7 mouse cellular contexts compared by ENCODE assay signal in genomic region chr2:156197129-156197911, GRCm38 (mm10). TPM values are rescaled to one million over a fixed set of nuclear protein-coding genes. Genes with fewer than 3 reads are reported as not detected.
DNase-seq lines count a peak whose midpoint lies in the region; ATAC-seq and TF ChIP-seq lines count a peak whose summit lies in the region.

No protein-coding gene starts in this region.

- H3K4me3 ChIP-seq in lung, postnatal 0 days (ENCODE audit: low read depth, low read length), result peak overlapping the region; percentile 56
- H3K4me3 ChIP-seq in forebrain, embryonic 12.5 days (replicated peaks), result peak overlapping the region; percentile 77
- H3K4me3 ChIP-seq in limb, embryonic 14.5 days (replicated peaks; ENCODE audit: low read length), result peak overlapping the region; percentile 70
- H3K4me3 ChIP-seq in stomach, embryonic 16.5 days (replicated peaks; ENCODE audit: low read length), result peak overlapping the region; percentile 79

- H3K4me2 ChIP-seq in lung, postnatal 0 days (replicated peaks; ENCODE audit: low read depth, low read length), result peak overlapping the region; percentile 83
- H3K4me2 ChIP-seq in forebrain, embryonic 12.5 days, result peak overlapping the region; percentile 74
- peak overlapping the region; percentile 55 for H3K4me2 ChIP-seq in limb, embryonic 14.5 days (replicated peaks; ENCODE audit: low read depth, low read length, severe bottlenecking)
- peak overlapping the region; percentile 85 for H3K4me2 ChIP-seq in stomach, embryonic 16.5 days (ENCODE audit: low read depth, low read length)

- WGBS in lung, postnatal 0 days, result 4% methylated on average over 17 of the region's 17 CpGs
- 5% methylated on average over 17 of the region's 17 CpGs for WGBS in forebrain, embryonic 12.5 days
- 6% methylated on average over 13 of the region's 17 CpGs for WGBS in limb, embryonic 14.5 days
- 3% methylated on average over 17 of the region's 17 CpGs for WGBS in stomach, embryonic 16.5 days

- TF ChIP-seq EP300 in lung, postnatal 0 days (IDR thresholded peaks at IDR 0.05), result no peak

- H3K4me1 ChIP-seq in lung, postnatal 0 days (ENCODE audit: insufficient read depth, low read depth, low read length), result peaks cover 11% of the 10 kb centered on the region; the same call in 1 of the 2 replicates
- H3K4me1 ChIP-seq in forebrain, embryonic 12.5 days, result peaks cover 30% of the 10 kb centered on the region
- H3K4me1 ChIP-seq in limb, embryonic 14.5 days (ENCODE audit: control insufficient read depth, insufficient read depth, low read length), result peaks cover 26% of the 10 kb centered on the region
- H3K4me1 ChIP-seq in stomach, embryonic 16.5 days (ENCODE audit: control insufficient read depth, insufficient read depth, low read length), result peaks cover 29% of the 10 kb centered on the region

- ATAC-seq in lung, postnatal 0 days, result no peak
- no peak for ATAC-seq in forebrain, embryonic 12.5 days (ENCODE audit: low FRiP score)
- ATAC-seq in limb, embryonic 14.5 days (ENCODE audit: low FRiP score, low read depth), result no peak
- ATAC-seq in stomach, embryonic 16.5 days (ENCODE audit: insufficient read depth, low FRiP score), result no peak

- H3K27ac ChIP-seq in lung, postnatal 0 days (ENCODE audit: low read length), result peak overlapping the region; percentile 96
- peak overlapping the region; percentile 97 for H3K27ac ChIP-seq in forebrain, embryonic 12.5 days
- H3K27ac ChIP-seq in limb, embryonic 14.5 days (replicated peaks; ENCODE audit: low read depth, low read length), result peak overlapping the region; percentile 91
- peak overlapping the region; percentile 95 for H3K27ac ChIP-seq in stomach, embryonic 16.5 days (ENCODE audit: low read length)

- no peaks in the 10 kb centered on the region for H3K36me3 ChIP-seq in lung, postnatal 0 days (ENCODE audit: insufficient read depth, low read length)
- H3K36me3 ChIP-seq in forebrain, embryonic 12.5 days (replicated peaks), result peaks cover 13% of the 10 kb centered on the region; the same call in 1 of the 2 replicates
- H3K36me3 ChIP-seq in limb, embryonic 14.5 days (ENCODE audit: control insufficient read depth, insufficient read depth, low read length), result 0 out of 2 replicates have a peak, but pooled peaks cover 3% of the 10 kb centered on the region
- H3K36me3 ChIP-seq in stomach, embryonic 16.5 days (ENCODE audit: control insufficient read depth, insufficient read depth, low read length), result no peaks in the 10 kb centered on the region

- TF ChIP-seq POLR2A in limb, embryonic 14.5 days (IDR thresholded peaks at IDR 0.05; ENCODE audit: borderline replicate concordance, extremely low read depth, insufficient read depth, insufficient read length), result no peak

- H3K9ac ChIP-seq in lung, postnatal 0 days (replicated peaks; ENCODE audit: low read depth), result peak overlapping the region; percentile 46
- H3K9ac ChIP-seq in forebrain, embryonic 12.5 days, result peak overlapping the region; percentile 90
- peak overlapping the region; percentile 78 for H3K9ac ChIP-seq in limb, embryonic 14.5 days (ENCODE audit: low read depth, low read length, severe bottlenecking)
- H3K9ac ChIP-seq in stomach, embryonic 16.5 days (ENCODE audit: low read length), result peak overlapping the region; percentile 91

- no peak for TF ChIP-seq CTCF in lung, postnatal 0 days (IDR thresholded peaks at IDR 0.05)

- H3K27me3 ChIP-seq in lung, postnatal 0 days (replicated peaks; ENCODE audit: insufficient read depth, low read length), result no peaks in the 10 kb centered on the region
- H3K27me3 ChIP-seq in forebrain, embryonic 12.5 days, result no peaks in the 10 kb centered on the region
- no peaks in the 10 kb centered on the region for H3K27me3 ChIP-seq in limb, embryonic 14.5 days (ENCODE audit: control insufficient read depth, insufficient read depth, low read length)
- no peaks in the 10 kb centered on the region for H3K27me3 ChIP-seq in stomach, embryonic 16.5 days (ENCODE audit: control insufficient read depth, insufficient read depth, low read length)

- no peaks in the 10 kb centered on the region for H3K9me3 ChIP-seq in lung, postnatal 0 days (ENCODE audit: low read length)
- no peaks in the 10 kb centered on the region for H3K9me3 ChIP-seq in forebrain, embryonic 12.5 days
- H3K9me3 ChIP-seq in limb, embryonic 14.5 days (ENCODE audit: control insufficient read depth, low read length), result no peaks in the 10 kb centered on the region
- H3K9me3 ChIP-seq in stomach, embryonic 16.5 days (replicated peaks; ENCODE audit: control insufficient read depth, low read length), result no peaks in the 10 kb centered on the region

- DNase-seq in lung, postnatal 0 days (ENCODE audit: low spot score), result no peak
- no peak for DNase-seq in lung, postnatal 10 days
- no peak for DNase-seq in limb, embryonic 14.5 days (ENCODE audit: low spot score)
- DNase-seq in thymus, adult 18-20 months, result no peak
- DNase-seq in spleen, adult 18-20 months, result no peak

RNA-seq across cellular contexts. Expression of gene Phf20, which starts 1.1 kb away (rescaled TPM):
- polyA plus RNA-seq in lung, postnatal 0 days (2015; fragmentation: Nextera tagmentation; extraction: Ambion mirVana), result 44.8 and 47.7 TPM in 2 replicates
- polyA plus RNA-seq in forebrain, embryonic 12.5 days (2016; fragmentation: Nextera tagmentation; extraction: Ambion mirVana), result 105 and 111 TPM in 2 replicates
- 19.5 and 23.0 TPM in 2 replicates for polyA plus RNA-seq in limb, embryonic 14.5 days (2012; rRNA removed)
- 69.0 and 83.9 TPM in 2 replicates for polyA plus RNA-seq in limb, embryonic 14.5 days (2014; fragmentation: Nextera tagmentation; extraction: Ambion mirVana)
- 50.9 and 57.2 TPM in 2 replicates for polyA plus RNA-seq in stomach, embryonic 16.5 days (2015; fragmentation: Nextera tagmentation; extraction: Ambion mirVana)

RNA-seq across cellular contexts. Expression of gene Rbm39, which starts 17.3 kb away (rescaled TPM):
- polyA plus RNA-seq in lung, postnatal 0 days (2015; fragmentation: Nextera tagmentation; extraction: Ambion mirVana), result 654 and 692 TPM in 2 replicates
- polyA plus RNA-seq in forebrain, embryonic 12.5 days (2016; fragmentation: Nextera tagmentation; extraction: Ambion mirVana), result 708 and 716 TPM in 2 replicates
- polyA plus RNA-seq in limb, embryonic 14.5 days (2012; rRNA removed), result 251 and 297 TPM in 2 replicates
- 728 and 775 TPM in 2 replicates for polyA plus RNA-seq in limb, embryonic 14.5 days (2014; fragmentation: Nextera tagmentation; extraction: Ambion mirVana)
- polyA plus RNA-seq in stomach, embryonic 16.5 days (2015; fragmentation: Nextera tagmentation; extraction: Ambion mirVana), result 504 and 551 TPM in 2 replicates

RNA-seq across cellular contexts. Expression of gene Nfs1, which starts 53.3 kb away (rescaled TPM):
- polyA plus RNA-seq in lung, postnatal 0 days (2015; fragmentation: Nextera tagmentation; extraction: Ambion mirVana), result 33.7 and 34.0 TPM in 2 replicates
- 30.8 and 31.5 TPM in 2 replicates for polyA plus RNA-seq in forebrain, embryonic 12.5 days (2016; fragmentation: Nextera tagmentation; extraction: Ambion mirVana)
- 36.6 and 36.8 TPM in 2 replicates for polyA plus RNA-seq in limb, embryonic 14.5 days (2012; rRNA removed)
- 36.6 and 39.0 TPM in 2 replicates for polyA plus RNA-seq in limb, embryonic 14.5 days (2014; fragmentation: Nextera tagmentation; extraction: Ambion mirVana)
- polyA plus RNA-seq in stomach, embryonic 16.5 days (2015; fragmentation: Nextera tagmentation; extraction: Ambion mirVana), result 51.0 and 51.1 TPM in 2 replicates

RNA-seq across cellular contexts. Expression of gene Romo1, which starts 53.5 kb away (rescaled TPM):
- 316 and 344 TPM in 2 replicates for polyA plus RNA-seq in lung, postnatal 0 days (2015; fragmentation: Nextera tagmentation; extraction: Ambion mirVana)
- polyA plus RNA-seq in forebrain, embryonic 12.5 days (2016; fragmentation: Nextera tagmentation; extraction: Ambion mirVana), result 388 and 397 TPM in 2 replicates
- 312 and 331 TPM in 2 replicates for polyA plus RNA-seq in limb, embryonic 14.5 days (2012; rRNA removed)
- polyA plus RNA-seq in limb, embryonic 14.5 days (2014; fragmentation: Nextera tagmentation; extraction: Ambion mirVana), result 406 and 435 TPM in 2 replicates
- polyA plus RNA-seq in stomach, embryonic 16.5 days (2015; fragmentation: Nextera tagmentation; extraction: Ambion mirVana), result 302 and 344 TPM in 2 replicates
